Mouse (Mus musculus) kidney, adult 2 months (tissue): ENCODE data around the gene Mknk1. TPM values are rescaled to one million over a fixed set of nuclear protein-coding genes. Genes with fewer than 3 reads are reported as not detected.

Experiments
- DNase-seq: peaks from one replicate; pipeline ENCODE4 v3.0.0; 2021
- H3K27ac ChIP-seq: fragments of 200-500 bp; 2 replicates; pipeline ENCODE4 v1.5.1; 2012; ENCODE audit warnings: low read depth, low read length, control low read depth, inconsistent platforms; ENCODE audit not compliant: insufficient read depth
- H3K27me3 ChIP-seq: fragments of 200-500 bp; replicated peaks from 2 replicates; pipeline ENCODE4 v1.6.1; 2012; ENCODE audit warnings: mild to moderate bottlenecking, moderate library complexity, low read length, inconsistent platforms; ENCODE audit not compliant: control insufficient read depth, insufficient read depth
- H3K36me3 ChIP-seq: fragments of 200-500 bp; 2 replicates; pipeline ENCODE4 v1.6.1; 2012; ENCODE audit warnings: mild to moderate bottlenecking, moderate library complexity, low read length, inconsistent platforms; ENCODE audit not compliant: control insufficient read depth, insufficient read depth
- H3K4me1 ChIP-seq: fragments of 200-500 bp; 2 replicates; pipeline ENCODE4 v1.6.1; 2011; ENCODE audit warnings: low read length; ENCODE audit not compliant: control insufficient read depth, insufficient read depth
- H3K4me3 ChIP-seq: fragments of 200-500 bp; 2 replicates; pipeline ENCODE4 v1.5.1; 2011; ENCODE audit warnings: mild to moderate bottlenecking, low read depth, low read length, control low read depth; ENCODE audit not compliant: insufficient read depth
- CTCF ChIP-seq: fragments of 200-500 bp; conservative IDR thresholded peaks from 2 replicates; pipeline ENCODE4 v1.5.1; 2011; ENCODE audit warnings: low read depth, mild to moderate bottlenecking, control low read depth, low read length, moderate library complexity, mixed read lengths; ENCODE audit not compliant: insufficient read depth, insufficient read length
- POLR2A ChIP-seq: fragments of 200-500 bp; IDR thresholded peaks from one replicate; pipeline ENCODE4 v1.6.1; 2011; ENCODE audit warnings: low read depth, low read length, control low read depth
- WGBS: fragments of 180-500 bp; shearing (Covaris S2); methylation state at CpG from one replicate; pipeline ENCODE4 v1.1.7; 2018; 5-methylcytosine and 5-hydroxymethylcytosine counted together
- polyA plus RNA-seq: library from polyadenylated mRNA; depleted of rRNA; stranded (reverse); fragments of >200 nt; gene quantifications from 2 replicates; pipeline ENCODE4 v1.2.3, GENCODE M21; 2012

The Mknk1 gene
- polyA plus RNA-seq, 1 experiment = 30.6 TPM

DNA sequence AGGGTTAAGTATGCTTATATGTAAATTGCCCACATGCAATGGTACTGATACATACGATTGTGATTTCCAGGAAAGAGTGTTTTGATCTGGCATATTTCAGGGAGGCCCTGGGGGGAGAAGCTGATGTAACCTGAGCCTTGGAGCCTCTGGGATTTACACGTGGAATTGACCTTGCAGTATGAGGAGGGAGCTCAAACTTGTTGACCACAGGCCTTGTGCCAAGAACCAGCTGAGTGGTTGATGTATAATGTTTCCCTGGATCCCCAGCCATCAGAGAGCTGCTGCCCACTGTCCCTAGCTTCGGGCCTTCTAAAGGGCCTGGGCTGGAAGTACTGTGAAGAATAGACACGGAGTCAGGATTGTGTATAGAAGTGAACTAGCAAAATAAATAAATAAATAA, 958 bp downstream of the Mknk1 start:
- Histone ChIP-seq H3K27me3 (no peaks in the 10 kb centered on the region), H3K27ac (no peak overlapping the region), H3K4me3 (no peak overlapping the region; the same call in 1 of the 2 replicates), H3K4me1 (peaks cover 6% of the 10 kb centered on the region; the same call in 1 of the 2 replicates), H3K36me3 (no peaks in the 10 kb centered on the region)
- peak; percentile 40 for DNase-seq
- TF ChIP-seq CTCF (no peak), POLR2A (no peak)
- WGBS = 39% methylated on average over 4 of the region's 4 CpGs

GRCm38 (mm10) chr4:115840842-115841241, 1.8 kb downstream of the Mknk1 start:
- TF ChIP-seq CTCF (no peak), POLR2A (no peak)
- Histone ChIP-seq H3K27me3 (no peaks in the 10 kb centered on the region), H3K27ac (no peak overlapping the region), H3K4me1 (peaks cover 6% of the 10 kb centered on the region; the same call in 1 of the 2 replicates), H3K4me3 (no peak overlapping the region), H3K36me3 (no peaks in the 10 kb centered on the region)
- DNase-seq = no peak
- WGBS = 92% methylated on average over 4 of the region's 4 CpGs

GRCm38 (mm10) chr4:115846656-115847055, 7.7 kb downstream of the Mknk1 start:
- Histone ChIP-seq H3K27me3 (no peaks in the 10 kb centered on the region), H3K36me3 (no peaks in the 10 kb centered on the region; the same call in 1 of the 2 replicates), H3K4me1 (no peaks in the 10 kb centered on the region), H3K27ac (no peak overlapping the region), H3K4me3 (no peak overlapping the region)
- 55% methylated on average over 2 of the region's 2 CpGs for WGBS
- peak; percentile 56 for DNase-seq
- TF ChIP-seq POLR2A (no peak), CTCF (no peak)

DNA sequence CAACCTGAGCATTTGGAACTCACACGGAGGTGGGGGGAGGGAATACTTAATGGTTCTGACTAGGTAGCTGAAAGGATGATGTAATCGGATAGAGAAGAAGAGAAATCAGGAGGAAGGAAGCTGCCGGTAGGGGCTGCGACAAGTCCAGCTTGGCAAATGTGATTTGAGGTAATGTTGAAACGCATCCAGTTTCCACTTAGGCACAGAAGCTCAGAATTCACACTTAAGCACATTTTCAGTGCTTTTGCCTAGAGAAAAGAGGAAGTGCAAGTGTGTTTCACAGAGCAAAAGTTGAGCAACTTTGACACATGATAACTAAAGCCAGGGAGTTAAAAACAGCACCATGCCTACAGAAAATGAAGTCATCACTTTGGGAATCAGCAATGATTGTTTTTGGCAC, 8.4 kb downstream of the Mknk1 start:
- H3K4me3 ChIP-seq = no peak overlapping the region
- no peaks in the 10 kb centered on the region for H3K4me1 ChIP-seq
- no peaks in the 10 kb centered on the region for H3K27me3 ChIP-seq
- no peak overlapping the region for H3K27ac ChIP-seq
- WGBS = 57% methylated on average over 5 of the region's 5 CpGs
- no peak for TF ChIP-seq POLR2A
- DNase-seq = peak; percentile 18
- H3K36me3 ChIP-seq = no peaks in the 10 kb centered on the region; the same call in 1 of the 2 replicates

GRCm38 (mm10) chr4:115848083-115848482, 9.1 kb downstream of the Mknk1 start:
- Histone ChIP-seq H3K4me1 (no peaks in the 10 kb centered on the region), H3K27me3 (no peaks in the 10 kb centered on the region), H3K27ac (no peak overlapping the region), H3K36me3 (no peaks in the 10 kb centered on the region; the same call in 1 of the 2 replicates), H3K4me3 (no peak overlapping the region)
- 100% methylated on average over 1 of the region's 1 CpGs for WGBS
- no peak for DNase-seq
- TF ChIP-seq CTCF = no peak
- TF ChIP-seq POLR2A = no peak

GRCm38 (mm10) chr4:115848990-115849677, 10.1 kb downstream of the Mknk1 start:
- no peak for DNase-seq
- Histone ChIP-seq H3K27me3 (no peaks in the 10 kb centered on the region), H3K27ac (no peak overlapping the region), H3K4me3 (no peak overlapping the region), H3K4me1 (no peaks in the 10 kb centered on the region), H3K36me3 (no peaks in the 10 kb centered on the region; the same call in 1 of the 2 replicates)
- 60% methylated on average over 8 of the region's 8 CpGs for WGBS
- TF ChIP-seq CTCF (no peak), POLR2A (no peak)

GRCm38 (mm10) chr4:115850111-115850510, 11.1 kb downstream of the Mknk1 start:
- 89% methylated on average over 2 of the region's 2 CpGs for WGBS
- TF ChIP-seq CTCF (no peak), POLR2A (no peak)
- no peaks in the 10 kb centered on the region; the same call in 1 of the 2 replicates for H3K36me3 ChIP-seq

More at GRCm38 (mm10) chr4:115850111-115850510, 11.1 kb downstream of the Mknk1 start:
- Histone ChIP-seq H3K4me1 (no peaks in the 10 kb centered on the region), H3K27ac (no peak overlapping the region), H3K27me3 (no peaks in the 10 kb centered on the region), H3K4me3 (no peak overlapping the region)
- DNase-seq = no peak
